25 mouse cellular contexts compared by ENCODE assay signal in genomic region chr14:21568821-21569220, GRCm38 (mm10).
A peak's percentile ranks its signal among the peaks of the same experiment; 100 is the strongest.
DNase-seq lines count a peak whose midpoint lies in the region; ATAC-seq and TF ChIP-seq lines count a peak whose summit lies in the region.
"Had no signal": no experiment of that assay in that cellular context is flagged by ENCODE, and none has a peak within 500 bp of the region (broad histone marks: within the 10 kb centered on the region; RNA-seq: fewer than 3 reads in every experiment).

No protein-coding gene starts in this region.

- no peak overlapping the region for H3K9ac ChIP-seq in hindbrain, embryonic 13.5 days
- H3K9ac ChIP-seq in midbrain, embryonic 13.5 days (replicated peaks): no peak overlapping the region
- H3K9ac ChIP-seq in midbrain, embryonic 11.5 days (ENCODE audit: low read length): no peak overlapping the region
- no peak overlapping the region for H3K9ac ChIP-seq in midbrain, embryonic 16.5 days (ENCODE audit: low read depth, low read length)
- H3K9ac ChIP-seq: embryonic facial prominence, embryonic 12.5 days; embryonic facial prominence, embryonic 15.5 days; forebrain, postnatal 0 days; hindbrain, embryonic 15.5 days had no signal

- WGBS in hindbrain, embryonic 13.5 days: 71% methylated on average over 7 of the region's 7 CpGs
- 90% methylated on average over 7 of the region's 7 CpGs for WGBS in hindbrain, embryonic 10.5 days
- WGBS in midbrain, embryonic 13.5 days: 76% methylated on average over 7 of the region's 7 CpGs
- 93% methylated on average over 7 of the region's 7 CpGs for WGBS in midbrain, embryonic 11.5 days
- WGBS in midbrain, embryonic 16.5 days: 65% methylated on average over 7 of the region's 7 CpGs

- H3K27ac ChIP-seq in hindbrain, embryonic 13.5 days: 0 out of 2 replicates have a peak overlapping the region, but pooled peaks have one; percentile 18
- H3K27ac ChIP-seq in hindbrain, embryonic 10.5 days: no peak overlapping the region
- peak overlapping the region; percentile 41; the same call in 1 of the 2 replicates for H3K27ac ChIP-seq in midbrain, embryonic 13.5 days
- H3K27ac ChIP-seq in midbrain, embryonic 11.5 days (ENCODE audit: low read depth, low read length): no peak overlapping the region
- H3K27ac ChIP-seq in midbrain, embryonic 16.5 days (ENCODE audit: low read length): peak overlapping the region; percentile 66; the same call in 1 of the 2 replicates
- H3K27ac ChIP-seq: embryonic facial prominence, embryonic 12.5 days; embryonic facial prominence, embryonic 15.5 days had no signal

- no peak for ATAC-seq in hindbrain, embryonic 13.5 days (ENCODE audit: low FRiP score)
- ATAC-seq in midbrain, embryonic 13.5 days: no peak
- no peak for ATAC-seq in midbrain, embryonic 11.5 days (ENCODE audit: low FRiP score)
- ATAC-seq in midbrain, embryonic 16.5 days: 0 out of 2 replicates have a peak, but pooled peaks have one; percentile 54
- ATAC-seq: forebrain, embryonic 14.5 days; forebrain, postnatal 0 days; inflammation-experienced regulatory T-cells, adult 6 months; intestine, embryonic 16.5 days; Patski had no signal

- H3K4me1 ChIP-seq in hindbrain, embryonic 13.5 days (replicated peaks): peaks cover 23% of the 10 kb centered on the region
- peaks cover 7% of the 10 kb centered on the region for H3K4me1 ChIP-seq in hindbrain, embryonic 10.5 days (replicated peaks)
- peaks cover 29% of the 10 kb centered on the region for H3K4me1 ChIP-seq in midbrain, embryonic 13.5 days (replicated peaks)
- H3K4me1 ChIP-seq in midbrain, embryonic 11.5 days (ENCODE audit: control insufficient read depth, insufficient read depth, low read length): no peaks in the 10 kb centered on the region
- peaks cover 17% of the 10 kb centered on the region for H3K4me1 ChIP-seq in midbrain, embryonic 16.5 days (ENCODE audit: control insufficient read depth, insufficient read depth, low read length)

- no peaks in the 10 kb centered on the region for H3K9me3 ChIP-seq in hindbrain, embryonic 13.5 days
- no peaks in the 10 kb centered on the region for H3K9me3 ChIP-seq in hindbrain, embryonic 10.5 days
- H3K9me3 ChIP-seq in midbrain, embryonic 13.5 days: no peaks in the 10 kb centered on the region
- no peaks in the 10 kb centered on the region for H3K9me3 ChIP-seq in midbrain, embryonic 11.5 days (ENCODE audit: control insufficient read depth, low read length)
- H3K9me3 ChIP-seq in midbrain, embryonic 16.5 days (replicated peaks; ENCODE audit: control insufficient read depth, low read length, poor library complexity, severe bottlenecking): no peaks in the 10 kb centered on the region
- H3K9me3 ChIP-seq: embryonic facial prominence, embryonic 12.5 days; embryonic facial prominence, embryonic 15.5 days; G1E; hindbrain, embryonic 15.5 days had no signal

- H3K27me3 ChIP-seq in hindbrain, embryonic 13.5 days: no peaks in the 10 kb centered on the region
- no peaks in the 10 kb centered on the region for H3K27me3 ChIP-seq in hindbrain, embryonic 10.5 days (ENCODE audit: insufficient read depth, poor library complexity, severe bottlenecking)
- no peaks in the 10 kb centered on the region for H3K27me3 ChIP-seq in midbrain, embryonic 13.5 days
- no peaks in the 10 kb centered on the region for H3K27me3 ChIP-seq in midbrain, embryonic 11.5 days (ENCODE audit: control insufficient read depth, insufficient read depth, low read length)
- no peaks in the 10 kb centered on the region for H3K27me3 ChIP-seq in midbrain, embryonic 16.5 days (ENCODE audit: control insufficient read depth, insufficient read depth, low read depth, low read length)
- H3K27me3 ChIP-seq: CH12.LX; embryonic facial prominence, embryonic 12.5 days; embryonic facial prominence, embryonic 15.5 days; hindbrain, embryonic 15.5 days; Patski had no signal

- H3K4me3 ChIP-seq in hindbrain, embryonic 13.5 days: no peak overlapping the region
- no peak overlapping the region for H3K4me3 ChIP-seq in hindbrain, embryonic 10.5 days
- H3K4me3 ChIP-seq in midbrain, embryonic 13.5 days (replicated peaks): no peak overlapping the region
- H3K4me3 ChIP-seq in midbrain, embryonic 11.5 days (ENCODE audit: low read depth, low read length): no peak overlapping the region
- H3K4me3 ChIP-seq in midbrain, embryonic 16.5 days (ENCODE audit: low read depth, low read length): no peak overlapping the region
- H3K4me3 ChIP-seq: embryonic facial prominence, embryonic 12.5 days; embryonic facial prominence, embryonic 15.5 days; hindbrain, embryonic 15.5 days had no signal

- no peaks in the 10 kb centered on the region for H3K36me3 ChIP-seq in hindbrain, embryonic 13.5 days
- H3K36me3 ChIP-seq in hindbrain, embryonic 10.5 days: no peaks in the 10 kb centered on the region
- no peaks in the 10 kb centered on the region for H3K36me3 ChIP-seq in midbrain, embryonic 13.5 days
- no peaks in the 10 kb centered on the region for H3K36me3 ChIP-seq in midbrain, embryonic 11.5 days (ENCODE audit: control insufficient read depth, insufficient read depth, low read length)
- H3K36me3 ChIP-seq in midbrain, embryonic 16.5 days (ENCODE audit: control insufficient read depth, insufficient read depth, low read length): no peaks in the 10 kb centered on the region
- H3K36me3 ChIP-seq: embryonic facial prominence, embryonic 12.5 days; embryonic facial prominence, embryonic 15.5 days; hindbrain, embryonic 15.5 days had no signal

- no peak for DNase-seq in hindbrain, embryonic 10.5 days (ENCODE audit: low spot score)
- DNase-seq in midbrain, embryonic 11.5 days (ENCODE audit: low spot score, missing footprints): no peak
- peak; percentile 58 for DNase-seq in brain, embryonic 14.5 days (ENCODE audit: low read depth)
- no peak for DNase-seq in right cerebral cortex, postnatal 25 days
- DNase-seq in adrenal gland, adult 8-10 months: no peak
- DNase-seq: B cell, adult 2 months; cerebellum, adult 18-20 months; cerebellum, adult 9-10 months; cerebellum, postnatal 14 days; forebrain, postnatal 0 days; gastrocnemius, postnatal 36 days; kidney, adult 18-20 months had no signal

- no peak for TF ChIP-seq CTCF in brain, embryonic 14.5 days (IDR thresholded peaks at IDR 0.05; ENCODE audit: borderline replicate concordance, extremely low read depth, insufficient read depth, insufficient read length)

- H3K4me2 ChIP-seq in hindbrain, embryonic 13.5 days: no peak overlapping the region
- no peak overlapping the region for H3K4me2 ChIP-seq in midbrain, embryonic 13.5 days (replicated peaks)
- no peak overlapping the region for H3K4me2 ChIP-seq in midbrain, embryonic 11.5 days
- no peak overlapping the region for H3K4me2 ChIP-seq in midbrain, embryonic 16.5 days (ENCODE audit: low read length)
- H3K4me2 ChIP-seq: embryonic facial prominence, embryonic 12.5 days; embryonic facial prominence, embryonic 15.5 days; heart, embryonic 11.5 days; hindbrain, embryonic 15.5 days had no signal

- TF ChIP-seq POLR2A in brain, embryonic 14.5 days (IDR thresholded peaks at IDR 0.05; ENCODE audit: borderline replicate concordance, extremely low read depth, insufficient read depth, insufficient read length, poor library complexity, severe bottlenecking): no peak

Comparison
In these comparisons a context has a peak if more than half of its experiments do, and no peak if none do; other contexts are left out.
1. H3K27ac ChIP-seq: peak in hindbrain, embryonic 13.5 days (single experiment), midbrain, embryonic 13.5 days (single experiment) and midbrain, embryonic 16.5 days (single experiment); none in hindbrain, embryonic 10.5 days (single experiment) and midbrain, embryonic 11.5 days (single experiment).